Mouse (Mus musculus): ENCODE measurements at regions not wholly inside any gene's neighbourhood (a gene's known extent, or its start where the extent isn't known, plus 50 kb on each side); places are given as distances from the start of the nearest gene placed in this dataset.
A peak's percentile ranks its signal among the peaks of the same experiment; 100 is the strongest.

GRCm38 (mm10) chr1:151287451-151287850 is 56.8 kb upstream of the Ivns1abp start:
- Histone ChIP-seq H3K4me1 (ENCODE audit: control insufficient read depth, insufficient read depth, low read length) (0 out of 2 replicates have a peak, but pooled peaks cover 5% of the 10 kb centered on the region), H3K4me2 (ENCODE audit: low read depth, low read length) (no peak overlapping the region), H3K36me3 (ENCODE audit: control insufficient read depth, insufficient read depth, low read length) (no peaks in the 10 kb centered on the region), H3K4me3 (replicated peaks; ENCODE audit: low read length) (no peak overlapping the region), H3K27me3 (ENCODE audit: control insufficient read depth, insufficient read depth, low read length) (no peaks in the 10 kb centered on the region), H3K9me3 (replicated peaks; ENCODE audit: control insufficient read depth, low read length) (no peaks in the 10 kb centered on the region), H3K27ac (ENCODE audit: low read length) (peak overlapping the region; percentile 15; the same call in 1 of the 2 replicates), H3K9ac (ENCODE audit: low read length) (no peak overlapping the region)
- ATAC-seq (ENCODE audit: insufficient read depth, low FRiP score) = 0 out of 2 replicates have a peak, but pooled peaks have one; percentile 47
- 52% methylated on average over 12 of the region's 12 CpGs for WGBS

- no peak overlapping the region for H3K4me3 ChIP-seq (replicated peaks; ENCODE audit: low read length)
- no peaks in the 10 kb centered on the region for H3K36me3 ChIP-seq (ENCODE audit: control insufficient read depth, insufficient read depth, low read length)
- no peak overlapping the region for H3K4me2 ChIP-seq (ENCODE audit: low read depth, low read length)
- 0 out of 2 replicates have a peak, but pooled peaks cover 5% of the 10 kb centered on the region for H3K4me1 ChIP-seq (ENCODE audit: control insufficient read depth, insufficient read depth, low read length)
- H3K9me3 ChIP-seq (replicated peaks; ENCODE audit: control insufficient read depth, low read length) = no peaks in the 10 kb centered on the region
- no peak for ATAC-seq (ENCODE audit: insufficient read depth, low FRiP score)
- H3K9ac ChIP-seq (ENCODE audit: low read length) = no peak overlapping the region
- 64% methylated on average over 7 of the region's 7 CpGs for WGBS
- H3K27me3 ChIP-seq (ENCODE audit: control insufficient read depth, insufficient read depth, low read length) = no peaks in the 10 kb centered on the region
- H3K27ac ChIP-seq (ENCODE audit: low read length) = no peak overlapping the region
These were observed 55.2 kb upstream of the Ivns1abp start for GRCm38 (mm10) chr1:151289061-151289460.

GRCm38 (mm10) chr1:151289493-151290258 is 54.6 kb upstream of the Ivns1abp start:
- Histone ChIP-seq H3K27ac (ENCODE audit: low read length) (no peak overlapping the region), H3K9me3 (replicated peaks; ENCODE audit: control insufficient read depth, low read length) (no peaks in the 10 kb centered on the region), H3K36me3 (ENCODE audit: control insufficient read depth, insufficient read depth, low read length) (no peaks in the 10 kb centered on the region), H3K9ac (ENCODE audit: low read length) (no peak overlapping the region), H3K4me3 (replicated peaks; ENCODE audit: low read length) (no peak overlapping the region), H3K4me2 (ENCODE audit: low read depth, low read length) (no peak overlapping the region), H3K4me1 (ENCODE audit: control insufficient read depth, insufficient read depth, low read length) (0 out of 2 replicates have a peak, but pooled peaks cover 5% of the 10 kb centered on the region), H3K27me3 (ENCODE audit: control insufficient read depth, insufficient read depth, low read length) (no peaks in the 10 kb centered on the region)
- 59% methylated on average over 13 of the region's 13 CpGs for WGBS
- peak; percentile 80 for ATAC-seq (ENCODE audit: insufficient read depth, low FRiP score)

GRCm38 (mm10) chr1:151293311-151294050 is 50.8 kb upstream of the Ivns1abp start:
- Histone ChIP-seq H3K36me3 (ENCODE audit: control insufficient read depth, insufficient read depth, low read length) (no peaks in the 10 kb centered on the region), H3K4me1 (ENCODE audit: control insufficient read depth, insufficient read depth, low read length) (0 out of 2 replicates have a peak, but pooled peaks cover 5% of the 10 kb centered on the region), H3K9ac (ENCODE audit: low read length) (no peak overlapping the region), H3K4me2 (ENCODE audit: low read depth, low read length) (no peak overlapping the region), H3K27me3 (ENCODE audit: control insufficient read depth, insufficient read depth, low read length) (no peaks in the 10 kb centered on the region), H3K9me3 (replicated peaks; ENCODE audit: control insufficient read depth, low read length) (no peaks in the 10 kb centered on the region), H3K27ac (ENCODE audit: low read length) (no peak overlapping the region), H3K4me3 (replicated peaks; ENCODE audit: low read length) (no peak overlapping the region)
- 76% methylated on average over 9 of the region's 9 CpGs for WGBS
- no peak for ATAC-seq (ENCODE audit: insufficient read depth, low FRiP score)

Data from stomach, embryonic 16.5 days (tissue).